Mouse (Mus musculus) midbrain, embryonic 11.5 days (tissue): ENCODE data around the gene Furin. TPM values are rescaled to one million over a fixed set of nuclear protein-coding genes. Genes with fewer than 3 reads are reported as not detected.

Experiments used
- ATAC-seq: fragments of 200-750 bp; cut with Nextera tagmentation; 2 replicates; pipeline ENCODE4 v1.8.0; 2017; ENCODE audit warnings: moderate TSS enrichment, moderate library complexity; ENCODE audit not compliant: low FRiP score
- DNase-seq: peaks from one replicate; pipeline ENCODE4 v3.0.0; 2015; ENCODE audit warnings: low spot score; ENCODE audit errors: missing footprints
- H3K27ac ChIP-seq: fragments of 300-500 bp; sonication (generic); 2 replicates; pipeline ENCODE4 v1.5.1; 2014; ENCODE audit warnings: low read depth, low read length
- H3K27me3 ChIP-seq: fragments of 300-500 bp; sonication (generic); 2 replicates; pipeline ENCODE4 v1.6.1; 2014; ENCODE audit warnings: mild to moderate bottlenecking, low read length, moderate library complexity, mixed read lengths; ENCODE audit not compliant: control insufficient read depth, insufficient read depth
- H3K36me3 ChIP-seq: fragments of 300-500 bp; sonication (generic); 2 replicates; pipeline ENCODE4 v1.6.1; 2014; ENCODE audit warnings: mild to moderate bottlenecking, low read length, moderate library complexity, mixed read lengths; ENCODE audit not compliant: control insufficient read depth, insufficient read depth
- H3K4me1 ChIP-seq: fragments of 300-500 bp; sonication (generic); 2 replicates; pipeline ENCODE4 v1.6.1; 2014; ENCODE audit warnings: low read length; ENCODE audit not compliant: control insufficient read depth, insufficient read depth
- H3K4me2 ChIP-seq: fragments of 300-500 bp; sonication (generic); 2 replicates; pipeline ENCODE4 v1.6.1; 2014; ENCODE audit warnings: mild to moderate bottlenecking, moderate library complexity
- H3K4me3 ChIP-seq: fragments of 300-500 bp; sonication (generic); 2 replicates; pipeline ENCODE4 v1.5.1; 2014; ENCODE audit warnings: low read depth, low read length
- H3K9ac ChIP-seq: fragments of 300-500 bp; sonication (generic); 2 replicates; pipeline ENCODE4 v1.6.1; 2014; ENCODE audit warnings: low read length
- H3K9me3 ChIP-seq: fragments of 300-500 bp; sonication (generic); 2 replicates; pipeline ENCODE4 v1.6.1; 2016; ENCODE audit warnings: low read length; ENCODE audit not compliant: control insufficient read depth
- WGBS: fragments of 180-500 bp; shearing (Covaris S2); extraction: QIAGEN DNeasy Blood & Tissue Kit; methylation state at CpG from one replicate; pipeline ENCODE4 v1.1.7; 2014; 5-methylcytosine and 5-hydroxymethylcytosine counted together
- polyA plus RNA-seq: library from polyadenylated mRNA; unstranded; fragments of >200 nt; fragmentation: Nextera tagmentation; extraction: Ambion mirVana; gene quantifications from 2 replicates; pipeline ENCODE4 v1.2.1, GENCODE M21; 2014

The Furin gene
- polyA plus RNA-seq, 1 experiment from 2014 or later: 2.7 TPM

DNA sequence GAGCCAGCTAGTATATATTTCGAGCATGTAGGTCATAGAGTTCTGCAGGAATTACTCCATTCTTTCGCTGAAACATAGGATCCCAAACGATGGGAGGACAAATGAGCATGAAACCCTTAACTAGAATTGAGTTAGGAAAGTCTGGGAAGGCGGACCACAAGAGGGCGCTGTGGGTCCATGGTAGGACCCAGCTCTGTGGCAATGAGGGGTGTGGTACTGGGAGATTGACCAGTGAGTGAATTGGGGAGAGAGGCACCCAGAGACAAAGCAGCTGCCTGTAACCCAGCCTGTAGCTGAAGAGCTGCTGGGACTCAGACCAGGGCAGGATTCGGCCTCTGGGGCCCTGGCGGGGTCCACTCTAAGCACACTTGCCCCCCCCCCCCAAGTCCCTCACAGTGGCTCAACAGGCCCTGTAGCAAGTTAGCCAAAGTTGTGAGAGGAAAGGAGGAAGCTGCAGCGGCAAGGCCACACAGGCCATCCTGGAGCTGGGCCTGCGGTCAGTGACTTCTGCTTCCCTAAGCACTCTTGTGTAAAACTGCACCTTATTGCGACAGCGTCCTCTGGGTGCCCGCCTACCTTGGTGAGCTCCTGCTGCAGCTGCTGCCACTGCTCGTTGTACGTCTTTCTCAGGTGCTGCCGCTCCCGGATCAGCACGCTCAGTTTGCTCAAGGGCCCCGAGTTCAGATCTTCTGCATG, 18.9 kb downstream of the Furin start:
- H3K9me3 ChIP-seq: no peaks in the 10 kb centered on the region
- peak overlapping the region; percentile 49 for H3K4me2 ChIP-seq
- H3K36me3 ChIP-seq: no peaks in the 10 kb centered on the region
- 0 out of 2 replicates have a peak overlapping the region, but pooled peaks have one; percentile 3 for H3K4me3 ChIP-seq
- peaks cover 14% of the 10 kb centered on the region for H3K4me1 ChIP-seq
- WGBS: 37% methylated on average over 18 of the region's 18 CpGs
- H3K27ac ChIP-seq: no peak overlapping the region
- DNase-seq: peak; percentile 100
- H3K27me3 ChIP-seq: peaks cover 3% of the 10 kb centered on the region
- H3K9ac ChIP-seq: peak overlapping the region; percentile 62
- ATAC-seq: peak; percentile 81

- H3K4me3 ChIP-seq: no peak overlapping the region
- no peaks in the 10 kb centered on the region for H3K9me3 ChIP-seq
- 77% methylated on average over 11 of the region's 11 CpGs for WGBS
- no peak for DNase-seq
- H3K27ac ChIP-seq: no peak overlapping the region
- peaks cover 9% of the 10 kb centered on the region for H3K4me1 ChIP-seq
- no peak overlapping the region for H3K9ac ChIP-seq
- H3K36me3 ChIP-seq: no peaks in the 10 kb centered on the region
- no peak for ATAC-seq
- H3K4me2 ChIP-seq: no peak overlapping the region
- peaks cover 3% of the 10 kb centered on the region for H3K27me3 ChIP-seq
Measured at GRCm38 (mm10) chr7:80382919-80383318, 22.3 kb downstream of the Furin start.

DNA sequence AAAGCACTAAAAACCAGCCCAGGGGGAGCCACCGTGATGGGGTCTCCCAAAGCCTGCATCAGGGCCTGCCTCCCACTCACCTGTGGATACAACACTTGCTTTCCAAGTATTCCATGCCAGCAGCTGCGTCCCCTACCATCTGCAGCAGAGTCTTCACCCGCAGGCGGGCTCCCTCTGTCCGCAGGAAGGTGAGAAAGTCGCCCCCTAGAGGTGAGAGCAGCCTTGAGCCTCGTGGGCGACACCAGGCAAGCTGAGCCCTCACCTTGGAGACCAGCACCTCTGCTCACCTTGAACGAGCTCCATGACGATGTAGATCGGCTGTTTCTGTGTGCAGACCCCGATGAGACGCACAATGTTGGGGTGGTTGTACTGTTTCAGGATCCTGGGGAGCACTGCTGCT, 25.7 kb downstream of the Furin start:
- DNase-seq (no peak), ATAC-seq (no peak)
- H3K4me3 ChIP-seq: no peak overlapping the region
- H3K4me2 ChIP-seq: no peak overlapping the region
- H3K27ac ChIP-seq: no peak overlapping the region
- no peaks in the 10 kb centered on the region for H3K27me3 ChIP-seq
- no peaks in the 10 kb centered on the region for H3K9me3 ChIP-seq
- no peak overlapping the region for H3K9ac ChIP-seq
- H3K36me3 ChIP-seq: no peaks in the 10 kb centered on the region
- 60% methylated on average over 13 of the region's 13 CpGs for WGBS
- H3K4me1 ChIP-seq: no peaks in the 10 kb centered on the region

- DNase-seq: peak; percentile 97
- Histone ChIP-seq H3K4me1 (no peaks in the 10 kb centered on the region), H3K9ac (no peak overlapping the region), H3K4me2 (no peak overlapping the region), H3K9me3 (no peaks in the 10 kb centered on the region), H3K27ac (no peak overlapping the region), H3K36me3 (no peaks in the 10 kb centered on the region), H3K4me3 (no peak overlapping the region), H3K27me3 (no peaks in the 10 kb centered on the region)
- ATAC-seq: no peak
- WGBS: 33% methylated on average over 6 of the region's 6 CpGs
Measured at GRCm38 (mm10) chr7:80377471-80377870, 27.8 kb downstream of the Furin start.

GRCm38 (mm10) chr7:80376192-80376591, 29.0 kb downstream of the Furin start:
- DNase-seq (no peak), ATAC-seq (no peak)
- H3K9ac ChIP-seq: no peak overlapping the region
- H3K4me3 ChIP-seq: no peak overlapping the region
- no peaks in the 10 kb centered on the region for H3K27me3 ChIP-seq
- 72% methylated on average over 10 of the region's 10 CpGs for WGBS
- no peaks in the 10 kb centered on the region for H3K9me3 ChIP-seq
- H3K4me1 ChIP-seq: no peaks in the 10 kb centered on the region
- H3K4me2 ChIP-seq: no peak overlapping the region
- H3K27ac ChIP-seq: no peak overlapping the region
- H3K36me3 ChIP-seq: no peaks in the 10 kb centered on the region

- DNase-seq: no peak
- Histone ChIP-seq H3K4me2 (no peak overlapping the region), H3K4me3 (no peak overlapping the region), H3K27me3 (no peaks in the 10 kb centered on the region), H3K36me3 (no peaks in the 10 kb centered on the region), H3K4me1 (no peaks in the 10 kb centered on the region), H3K27ac (no peak overlapping the region), H3K9ac (no peak overlapping the region), H3K9me3 (no peaks in the 10 kb centered on the region)
- 88% methylated on average over 9 of the region's 9 CpGs for WGBS
- no peak for ATAC-seq
Measured at GRCm38 (mm10) chr7:80375376-80376039, 29.7 kb downstream of the Furin start.

DNA sequence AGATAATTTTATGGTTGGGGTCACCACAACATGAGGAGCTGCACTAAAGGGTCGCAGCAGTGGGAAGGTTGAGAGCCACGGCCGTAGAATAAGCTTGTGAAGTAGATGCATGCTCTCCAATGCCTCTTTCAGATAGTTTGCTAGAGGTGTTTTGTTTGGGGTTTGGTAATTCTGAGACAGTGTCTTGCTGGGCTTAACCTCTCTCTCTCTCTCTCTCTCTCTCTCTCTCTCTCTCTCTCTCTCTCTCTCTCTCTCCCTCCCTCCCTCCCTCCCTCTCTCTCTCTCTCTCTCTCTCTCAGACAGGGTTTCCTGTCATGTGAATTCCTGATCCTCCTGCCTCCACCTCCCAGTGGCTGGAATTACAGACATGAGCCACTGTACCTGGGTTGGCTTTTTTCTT, 30.5 kb downstream of the Furin start:
- DNase-seq: no peak
- 84% methylated on average over 3 of the region's 3 CpGs for WGBS
- Histone ChIP-seq H3K27me3 (no peaks in the 10 kb centered on the region), H3K9me3 (no peaks in the 10 kb centered on the region), H3K9ac (no peak overlapping the region), H3K36me3 (no peaks in the 10 kb centered on the region), H3K4me3 (no peak overlapping the region), H3K27ac (no peak overlapping the region), H3K4me1 (peaks cover 7% of the 10 kb centered on the region), H3K4me2 (no peak overlapping the region)
- no peak for ATAC-seq

GRCm38 (mm10) chr7:80374280-80374679, 31.0 kb downstream of the Furin start:
- H3K4me2 ChIP-seq: no peak overlapping the region
- H3K36me3 ChIP-seq: no peaks in the 10 kb centered on the region
- ATAC-seq: no peak
- H3K4me3 ChIP-seq: no peak overlapping the region
- no peak overlapping the region for H3K27ac ChIP-seq
- H3K9me3 ChIP-seq: no peaks in the 10 kb centered on the region
- DNase-seq: no peak
- 62% methylated on average over 3 of the region's 3 CpGs for WGBS
- H3K9ac ChIP-seq: no peak overlapping the region
- no peaks in the 10 kb centered on the region for H3K27me3 ChIP-seq
- H3K4me1 ChIP-seq: peaks cover 11% of the 10 kb centered on the region

DNA sequence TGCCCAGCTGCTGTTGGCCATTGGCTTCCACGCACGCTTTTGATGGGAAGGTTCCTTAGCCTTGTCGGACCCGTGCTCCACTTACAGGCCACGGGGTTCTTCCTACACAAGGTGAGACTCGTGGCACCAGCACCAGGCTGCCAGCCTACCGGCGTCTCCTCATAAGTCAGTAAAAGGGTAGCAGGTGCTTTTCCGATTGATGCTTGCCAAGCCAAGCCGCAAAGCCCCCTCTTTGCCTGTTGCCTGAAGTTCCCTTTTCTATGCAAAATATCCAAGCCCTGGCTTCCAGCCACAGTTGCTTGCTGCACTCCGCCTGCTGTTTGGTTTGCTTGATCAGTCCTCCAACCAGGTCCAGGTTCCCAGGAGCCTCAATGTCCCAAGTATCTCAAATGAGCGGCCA, 31.4 kb downstream of the Furin start:
- ATAC-seq: no peak
- DNase-seq: no peak
- Histone ChIP-seq H3K36me3 (no peaks in the 10 kb centered on the region), H3K9ac (no peak overlapping the region), H3K4me3 (no peak overlapping the region), H3K4me2 (no peak overlapping the region), H3K27ac (no peak overlapping the region), H3K9me3 (no peaks in the 10 kb centered on the region), H3K27me3 (no peaks in the 10 kb centered on the region), H3K4me1 (peaks cover 11% of the 10 kb centered on the region)
- WGBS: 80% methylated on average over 12 of the region's 12 CpGs
